Mouse (Mus musculus): ENCODE results near the gene Men1. TPM values are rescaled to one million over a fixed set of nuclear protein-coding genes. Genes with fewer than 3 reads are reported as not detected.

Gene Men1
- polyA plus RNA-seq, 1 experiment: 36.1 TPM

DNA sequence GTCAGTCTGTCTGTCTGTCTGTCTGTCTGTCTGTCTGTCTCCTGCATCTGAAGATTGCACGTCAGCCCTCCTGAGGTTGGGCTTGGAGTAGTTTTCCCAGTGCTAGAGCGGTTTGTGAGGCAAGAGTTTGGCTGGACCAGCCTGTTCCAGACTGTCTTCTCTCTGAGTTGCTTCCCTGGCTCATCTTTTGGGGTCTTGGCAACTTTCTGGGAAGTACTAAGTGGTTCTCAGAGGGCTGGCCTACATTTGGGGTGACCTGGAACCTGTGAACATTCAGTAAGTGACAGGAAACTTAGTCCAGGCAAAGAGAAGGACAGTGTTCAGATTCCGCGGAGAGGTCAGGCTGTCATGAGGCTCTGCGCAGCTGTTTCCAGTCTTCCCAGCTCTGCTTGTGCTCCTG is 42.5 kb upstream of the Men1 start:
- Histone ChIP-seq H3K27ac (ENCODE audit: insufficient read depth, low read length) (no peak overlapping the region), H3K4me3 (ENCODE audit: insufficient read depth, low read length) (no peak overlapping the region), H3K4me1 (ENCODE audit: control insufficient read depth, insufficient read depth, low read length) (peaks cover 11% of the 10 kb centered on the region)
- TF ChIP-seq CTCF (IDR thresholded peaks at IDR 0.05; ENCODE audit: borderline replicate concordance, insufficient read depth, low read length) (no peak), POLR2A (IDR thresholded peaks at IDR 0.05; ENCODE audit: low read depth, low read length) (no peak)

DNA sequence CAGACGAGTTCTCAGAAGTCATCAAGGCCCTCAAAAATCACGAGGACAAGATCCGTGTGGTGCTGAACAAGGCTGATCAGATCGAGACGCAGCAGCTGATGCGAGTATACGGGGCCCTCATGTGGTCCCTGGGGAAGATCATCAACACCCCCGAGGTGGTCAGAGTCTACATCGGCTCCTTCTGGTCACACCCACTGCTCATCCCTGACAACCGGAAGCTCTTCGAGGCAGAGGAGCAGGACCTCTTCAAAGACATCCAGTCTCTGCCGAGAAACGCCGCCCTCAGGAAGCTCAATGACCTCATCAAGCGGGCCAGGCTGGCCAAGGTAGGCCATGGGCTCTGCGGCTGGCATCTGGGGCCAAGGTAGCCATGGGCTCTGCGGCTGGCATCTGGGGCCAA is 40.5 kb upstream of the Men1 start:
- TF ChIP-seq POLR2A (IDR thresholded peaks at IDR 0.05; ENCODE audit: low read depth, low read length): no peak
- TF ChIP-seq CTCF (IDR thresholded peaks at IDR 0.05; ENCODE audit: borderline replicate concordance, insufficient read depth, low read length): no peak
- no peak overlapping the region for H3K4me3 ChIP-seq (ENCODE audit: insufficient read depth, low read length)
- peaks cover 11% of the 10 kb centered on the region for H3K4me1 ChIP-seq (ENCODE audit: control insufficient read depth, insufficient read depth, low read length)
- no peak overlapping the region for H3K27ac ChIP-seq (ENCODE audit: insufficient read depth, low read length)

DNA sequence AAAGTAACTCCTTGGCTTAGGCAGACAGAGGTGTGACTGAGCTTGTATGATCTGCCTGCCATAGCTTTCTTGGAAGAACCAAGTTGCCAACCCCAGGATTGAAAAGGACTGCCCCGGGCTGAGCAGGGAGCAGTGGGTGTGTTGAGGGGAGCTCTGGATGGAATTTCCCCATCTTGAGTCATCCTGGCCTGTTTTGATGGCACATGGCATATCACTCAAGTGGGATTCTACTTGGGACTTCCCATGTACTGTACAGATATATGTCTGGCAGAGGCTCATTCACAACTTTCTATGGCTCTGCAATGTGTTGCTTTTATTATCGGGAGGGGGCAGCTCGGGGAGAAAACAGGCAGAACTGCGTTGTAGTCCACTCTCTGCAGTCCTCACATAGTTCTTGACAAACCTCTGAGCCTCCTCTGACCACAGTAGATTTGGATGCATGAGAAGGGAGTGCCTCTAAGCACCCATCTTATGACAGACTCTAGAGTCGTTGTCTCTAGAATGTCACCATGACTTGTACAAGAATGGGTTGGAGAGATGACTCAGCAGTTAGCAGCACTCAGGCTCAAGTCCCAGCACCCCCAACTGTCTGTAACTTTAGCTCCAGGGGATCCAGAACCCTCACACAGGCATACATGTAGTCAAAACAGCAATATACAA is 38.1 kb upstream of the Men1 start:
- Histone ChIP-seq H3K4me1 (ENCODE audit: control insufficient read depth, insufficient read depth, low read length) (peaks cover 11% of the 10 kb centered on the region), H3K4me3 (ENCODE audit: insufficient read depth, low read length) (no peak overlapping the region), H3K27ac (ENCODE audit: insufficient read depth, low read length) (peak overlapping the region; percentile 71)
- no peak for TF ChIP-seq CTCF (IDR thresholded peaks at IDR 0.05; ENCODE audit: borderline replicate concordance, insufficient read depth, low read length)
- TF ChIP-seq POLR2A (IDR thresholded peaks at IDR 0.05; ENCODE audit: low read depth, low read length): no peak

DNA sequence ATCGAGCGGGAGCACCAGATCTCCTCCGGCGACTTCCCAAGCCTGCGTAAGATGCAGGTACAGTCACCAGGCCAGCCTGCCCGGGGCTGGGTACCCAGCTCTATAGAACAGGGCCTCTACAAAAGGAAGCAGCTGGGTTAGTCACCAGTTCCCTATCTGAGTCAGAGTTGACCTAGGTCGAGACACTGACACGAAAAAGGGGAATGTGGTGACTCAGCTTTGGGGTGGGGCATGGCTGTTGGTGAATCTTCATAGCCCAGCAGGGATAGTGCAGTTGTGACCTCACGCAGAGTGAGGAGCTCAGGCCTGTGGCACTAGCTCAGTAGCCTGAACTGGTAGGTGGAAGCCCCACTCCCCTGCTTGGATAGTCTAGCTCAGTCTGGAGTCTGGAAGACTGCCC is 37.1 kb upstream of the Men1 start:
- TF ChIP-seq CTCF (IDR thresholded peaks at IDR 0.05; ENCODE audit: borderline replicate concordance, insufficient read depth, low read length): no peak
- no peak for TF ChIP-seq POLR2A (IDR thresholded peaks at IDR 0.05; ENCODE audit: low read depth, low read length)
- Histone ChIP-seq H3K4me1 (ENCODE audit: control insufficient read depth, insufficient read depth, low read length) (peaks cover 14% of the 10 kb centered on the region), H3K4me3 (ENCODE audit: insufficient read depth, low read length) (no peak overlapping the region), H3K27ac (ENCODE audit: insufficient read depth, low read length) (peak overlapping the region; percentile 71)

DNA sequence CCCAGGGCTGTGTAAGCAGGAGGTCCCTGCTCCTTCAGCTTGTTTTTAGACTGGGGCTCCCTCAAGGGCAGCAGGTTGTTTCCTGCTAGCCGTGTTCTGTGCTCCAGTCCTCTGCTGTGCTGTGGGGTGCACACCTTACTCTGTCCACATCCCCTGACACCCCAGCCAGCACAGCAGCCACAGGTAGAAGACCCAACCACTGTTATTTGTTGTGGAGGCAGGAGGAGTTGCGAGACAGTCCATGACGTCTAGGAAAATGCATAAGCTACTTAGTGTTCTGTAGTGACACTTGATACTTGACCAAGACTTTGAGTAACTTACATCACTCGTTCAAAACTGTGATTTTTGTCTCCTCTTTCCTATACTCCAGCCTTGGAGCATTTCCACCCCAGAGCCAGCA is 35.8 kb upstream of the Men1 start:
- no peak overlapping the region for H3K27ac ChIP-seq (ENCODE audit: insufficient read depth, low read length)
- H3K4me3 ChIP-seq (ENCODE audit: insufficient read depth, low read length): no peak overlapping the region
- peaks cover 14% of the 10 kb centered on the region for H3K4me1 ChIP-seq (ENCODE audit: control insufficient read depth, insufficient read depth, low read length)
- TF ChIP-seq CTCF (IDR thresholded peaks at IDR 0.05; ENCODE audit: borderline replicate concordance, insufficient read depth, low read length) (no peak), POLR2A (IDR thresholded peaks at IDR 0.05; ENCODE audit: low read depth, low read length) (no peak)

DNA sequence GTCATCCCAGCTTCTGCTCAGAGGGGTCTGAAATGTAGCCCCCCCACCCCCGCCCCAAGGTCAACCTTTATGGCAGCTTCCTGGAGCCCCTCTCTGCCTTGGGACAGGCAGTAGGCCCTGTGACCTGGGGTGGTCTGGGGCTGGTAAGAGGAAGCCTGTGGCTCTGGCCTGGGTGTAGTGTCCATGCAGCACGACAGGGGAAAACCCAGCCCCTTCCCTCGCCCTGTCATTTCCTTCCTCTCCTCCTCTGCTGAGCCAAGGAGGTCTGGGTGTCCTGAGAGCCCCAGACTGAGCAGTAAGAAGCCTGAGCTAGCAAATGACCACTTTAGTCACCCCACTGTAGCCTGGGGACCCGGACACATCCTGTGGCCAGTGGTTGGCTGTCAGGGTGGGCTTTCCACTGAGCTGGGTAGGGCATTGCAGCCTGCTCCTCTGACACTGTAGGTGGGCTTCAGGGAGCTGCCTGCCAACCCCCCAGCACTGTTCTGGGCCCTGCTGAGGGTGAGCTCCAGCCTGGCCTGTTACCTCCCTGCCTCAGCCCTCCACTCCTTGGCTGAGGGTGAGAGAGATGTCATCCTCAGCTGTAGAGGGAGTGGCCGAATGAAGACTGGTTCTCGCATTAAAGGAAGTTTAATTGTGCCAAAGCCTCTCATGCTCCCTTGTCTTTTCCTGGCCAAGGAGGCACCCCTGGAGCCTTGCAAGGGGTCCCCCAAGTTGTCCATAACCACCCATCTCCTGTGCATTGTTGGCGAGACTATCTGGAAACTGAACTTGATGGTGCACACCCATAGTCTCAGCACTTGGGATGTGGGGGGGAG is 35.1 kb upstream of the Men1 start:
- peaks cover 14% of the 10 kb centered on the region for H3K4me1 ChIP-seq (ENCODE audit: control insufficient read depth, insufficient read depth, low read length)
- no peak overlapping the region for H3K4me3 ChIP-seq (ENCODE audit: insufficient read depth, low read length)
- H3K27ac ChIP-seq (ENCODE audit: insufficient read depth, low read length): no peak overlapping the region
- no peak for TF ChIP-seq CTCF (IDR thresholded peaks at IDR 0.05; ENCODE audit: borderline replicate concordance, insufficient read depth, low read length)
- TF ChIP-seq POLR2A (IDR thresholded peaks at IDR 0.05; ENCODE audit: low read depth, low read length): no peak

DNA sequence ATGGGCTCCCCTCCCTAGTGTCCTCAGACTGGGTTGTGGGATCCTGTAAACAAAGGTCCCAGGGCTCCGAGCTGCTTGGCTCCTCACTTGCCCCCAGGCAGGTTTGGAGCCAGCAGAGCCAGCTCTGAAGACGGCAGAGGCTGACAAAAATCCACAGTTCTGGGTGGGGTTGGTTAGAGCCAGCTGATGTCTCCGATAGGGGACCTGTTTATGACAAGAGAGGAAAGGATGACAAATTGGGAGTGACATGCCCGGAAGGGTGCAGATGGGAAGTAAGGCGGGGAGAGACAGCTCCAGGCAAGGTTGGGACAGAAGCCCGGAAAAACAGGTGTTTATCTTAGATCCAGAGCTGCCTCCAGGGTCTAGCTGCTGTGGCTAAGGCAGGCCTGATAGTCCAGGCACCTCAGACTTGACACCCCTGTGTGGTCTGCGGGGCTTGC is 34.4 kb upstream of the Men1 start:
- no peak for TF ChIP-seq CTCF (IDR thresholded peaks at IDR 0.05; ENCODE audit: borderline replicate concordance, insufficient read depth, low read length)
- no peak for TF ChIP-seq POLR2A (IDR thresholded peaks at IDR 0.05; ENCODE audit: low read depth, low read length)
- Histone ChIP-seq H3K4me3 (ENCODE audit: insufficient read depth, low read length) (no peak overlapping the region), H3K27ac (ENCODE audit: insufficient read depth, low read length) (no peak overlapping the region), H3K4me1 (ENCODE audit: control insufficient read depth, insufficient read depth, low read length) (peaks cover 14% of the 10 kb centered on the region)

DNA sequence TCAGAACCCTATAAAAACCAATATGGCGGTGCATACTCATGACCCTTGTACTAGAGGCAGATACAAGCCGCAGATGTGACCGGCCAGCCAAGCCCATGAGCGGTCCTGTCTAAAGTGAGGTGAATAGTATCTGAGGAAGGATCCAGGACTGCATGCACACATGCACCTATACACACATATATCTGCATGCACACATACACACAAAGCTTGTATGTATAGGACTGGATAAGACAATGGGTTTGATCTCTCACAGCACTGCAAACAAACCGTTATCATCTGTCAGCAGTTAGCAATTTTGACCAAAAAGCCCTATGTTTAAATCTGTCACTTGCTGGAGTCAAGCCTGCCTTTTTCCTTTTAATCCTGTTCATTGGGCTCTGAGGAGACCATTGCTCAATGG is 32.7 kb upstream of the Men1 start:
- TF ChIP-seq POLR2A (IDR thresholded peaks at IDR 0.05; ENCODE audit: low read depth, low read length) (no peak), CTCF (IDR thresholded peaks at IDR 0.05; ENCODE audit: borderline replicate concordance, insufficient read depth, low read length) (no peak)
- Histone ChIP-seq H3K4me1 (ENCODE audit: control insufficient read depth, insufficient read depth, low read length) (peaks cover 6% of the 10 kb centered on the region), H3K4me3 (ENCODE audit: insufficient read depth, low read length) (no peak overlapping the region), H3K27ac (ENCODE audit: insufficient read depth, low read length) (peak overlapping the region; percentile 38)

DNA sequence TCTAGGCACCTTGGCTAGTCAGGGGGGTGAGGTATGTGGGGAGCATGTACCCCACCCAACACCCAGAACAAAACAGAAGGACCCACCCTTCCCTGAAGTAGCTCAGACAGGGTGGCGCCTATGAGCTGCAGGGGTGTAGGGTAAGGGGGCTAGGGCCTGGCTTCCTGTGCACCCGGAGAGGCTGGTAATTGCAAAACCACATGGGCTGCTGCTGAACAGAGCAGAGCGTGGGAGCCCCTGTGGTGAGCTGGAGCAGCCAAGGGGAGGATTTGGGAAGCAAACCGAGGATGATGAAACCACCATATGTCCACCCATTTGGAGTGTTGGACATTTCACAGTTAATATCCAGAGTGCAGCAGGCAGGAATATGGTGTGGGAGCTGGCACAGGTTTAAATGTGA is 32.3 kb upstream of the Men1 start:
- no peak for TF ChIP-seq POLR2A (IDR thresholded peaks at IDR 0.05; ENCODE audit: low read depth, low read length)
- no peak for TF ChIP-seq CTCF (IDR thresholded peaks at IDR 0.05; ENCODE audit: borderline replicate concordance, insufficient read depth, low read length)
- no peak overlapping the region for H3K4me3 ChIP-seq (ENCODE audit: insufficient read depth, low read length)
- H3K27ac ChIP-seq (ENCODE audit: insufficient read depth, low read length): peak overlapping the region; percentile 38
- peaks cover 6% of the 10 kb centered on the region; the same call in 1 of the 2 replicates for H3K4me1 ChIP-seq (ENCODE audit: control insufficient read depth, insufficient read depth, low read length)

DNA sequence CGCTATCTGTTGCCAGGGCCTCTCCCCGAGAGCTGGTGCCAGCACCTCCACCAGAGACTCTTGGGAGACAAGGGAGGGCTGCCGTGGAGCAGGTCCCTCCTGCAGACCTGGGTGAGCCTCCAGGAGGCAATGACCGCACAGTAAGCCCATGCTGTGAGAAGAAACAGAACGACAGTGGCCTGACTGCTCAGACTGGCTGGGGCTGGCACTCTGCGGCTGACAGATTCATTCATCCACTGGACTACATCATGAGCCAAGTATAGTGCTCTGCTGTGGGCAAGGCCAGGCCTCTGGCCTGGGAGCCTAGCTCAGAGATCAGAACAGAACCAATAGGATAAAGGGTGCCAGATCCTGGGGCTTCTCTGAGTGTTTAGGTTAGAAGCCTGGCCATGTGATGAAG is 30.9 kb upstream of the Men1 start:
- no peak overlapping the region for H3K4me3 ChIP-seq (ENCODE audit: insufficient read depth, low read length)
- H3K27ac ChIP-seq (ENCODE audit: insufficient read depth, low read length): no peak overlapping the region
- TF ChIP-seq CTCF (IDR thresholded peaks at IDR 0.05; ENCODE audit: borderline replicate concordance, insufficient read depth, low read length) (no peak), POLR2A (IDR thresholded peaks at IDR 0.05; ENCODE audit: low read depth, low read length) (no peak)
- peaks cover 7% of the 10 kb centered on the region; the same call in 1 of the 2 replicates for H3K4me1 ChIP-seq (ENCODE audit: control insufficient read depth, insufficient read depth, low read length)
